Mouse (Mus musculus): ENCODE results near the gene Gpc5. TPM values are rescaled to one million over a fixed set of nuclear protein-coding genes. Genes with fewer than 3 reads are reported as not detected.
A peak's percentile ranks its signal among the peaks of the same experiment; 100 is the strongest.

Gene Gpc5
- polyA plus RNA-seq, 2 experiments from 2014 or later = 0.30 TPM; not detected in 1

DNA sequence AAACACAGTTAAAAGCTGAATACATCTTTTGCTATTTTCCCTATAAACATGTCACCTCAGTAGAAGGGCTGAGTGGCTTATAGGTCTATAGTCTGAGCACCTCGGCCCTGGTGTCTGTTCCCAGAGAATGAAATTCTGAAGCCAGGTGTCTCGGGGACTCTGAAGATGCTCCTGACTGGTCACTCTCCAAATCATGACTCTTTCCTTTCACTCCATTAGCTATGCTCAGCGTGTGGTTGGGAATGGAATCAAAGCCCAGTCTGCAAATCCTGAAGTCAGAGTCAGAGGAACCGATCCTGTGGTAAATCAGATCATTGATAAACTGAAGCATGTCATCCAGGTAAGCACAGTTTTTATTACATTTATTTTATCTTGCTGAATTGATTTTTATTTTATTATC, 460.0 kb downstream of the Gpc5 start:
- ATAC-seq = no peak

DNA sequence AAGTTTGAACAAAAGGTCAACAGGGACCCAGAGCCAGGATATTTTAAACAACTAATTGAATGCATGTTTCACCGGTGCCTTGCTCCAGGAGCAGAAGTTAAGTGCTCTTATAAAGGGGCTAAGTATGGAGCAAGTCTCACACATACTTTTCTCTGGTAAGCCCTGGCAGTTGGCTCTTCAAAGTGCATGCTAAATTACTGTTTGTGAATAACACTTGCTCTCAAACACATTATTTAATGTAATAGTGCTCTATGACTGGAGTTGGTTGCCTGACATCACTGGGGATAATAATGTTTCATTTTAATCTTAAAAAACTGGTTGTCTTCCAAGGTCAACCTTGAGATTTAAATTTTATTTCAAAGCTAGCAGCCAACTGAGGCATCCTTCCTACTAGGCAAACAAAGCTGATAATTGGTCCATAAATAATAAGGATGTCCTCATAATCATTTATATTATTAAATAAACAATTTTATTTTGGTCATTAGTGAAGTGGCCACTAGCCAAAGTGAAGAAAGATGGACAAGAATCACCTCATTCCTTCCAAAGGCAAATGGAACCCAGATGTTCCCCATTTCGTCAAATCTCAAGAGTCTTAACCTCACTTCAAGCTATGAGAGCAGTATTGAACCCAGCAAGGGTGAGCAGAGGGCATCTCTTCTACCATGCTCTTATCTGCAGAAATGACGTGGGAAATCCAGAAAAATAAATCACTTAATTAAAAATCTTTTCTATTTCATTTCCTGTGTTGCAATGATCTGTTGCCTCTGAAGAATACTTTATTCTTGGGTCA, 488.6 kb downstream of the Gpc5 start:
- no peak for ATAC-seq

DNA sequence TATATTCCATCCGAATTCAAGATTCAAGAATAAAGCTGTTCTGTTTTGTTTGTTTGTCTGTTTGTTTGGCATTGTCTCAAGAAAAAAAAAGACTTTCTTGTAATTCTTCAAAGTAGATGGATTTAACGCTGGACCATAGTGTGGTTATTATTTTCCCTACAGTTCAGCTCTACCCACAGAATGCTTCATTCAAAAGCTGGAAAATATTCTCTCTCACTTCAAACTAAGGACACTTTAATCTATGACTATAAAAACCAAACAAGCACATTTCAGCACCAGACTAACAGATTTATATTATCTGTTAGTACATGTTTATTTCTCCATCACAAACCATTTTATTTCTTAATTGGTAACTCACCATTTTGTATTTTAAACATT, 489.2 kb downstream of the Gpc5 start:
- no peak for ATAC-seq

DNA sequence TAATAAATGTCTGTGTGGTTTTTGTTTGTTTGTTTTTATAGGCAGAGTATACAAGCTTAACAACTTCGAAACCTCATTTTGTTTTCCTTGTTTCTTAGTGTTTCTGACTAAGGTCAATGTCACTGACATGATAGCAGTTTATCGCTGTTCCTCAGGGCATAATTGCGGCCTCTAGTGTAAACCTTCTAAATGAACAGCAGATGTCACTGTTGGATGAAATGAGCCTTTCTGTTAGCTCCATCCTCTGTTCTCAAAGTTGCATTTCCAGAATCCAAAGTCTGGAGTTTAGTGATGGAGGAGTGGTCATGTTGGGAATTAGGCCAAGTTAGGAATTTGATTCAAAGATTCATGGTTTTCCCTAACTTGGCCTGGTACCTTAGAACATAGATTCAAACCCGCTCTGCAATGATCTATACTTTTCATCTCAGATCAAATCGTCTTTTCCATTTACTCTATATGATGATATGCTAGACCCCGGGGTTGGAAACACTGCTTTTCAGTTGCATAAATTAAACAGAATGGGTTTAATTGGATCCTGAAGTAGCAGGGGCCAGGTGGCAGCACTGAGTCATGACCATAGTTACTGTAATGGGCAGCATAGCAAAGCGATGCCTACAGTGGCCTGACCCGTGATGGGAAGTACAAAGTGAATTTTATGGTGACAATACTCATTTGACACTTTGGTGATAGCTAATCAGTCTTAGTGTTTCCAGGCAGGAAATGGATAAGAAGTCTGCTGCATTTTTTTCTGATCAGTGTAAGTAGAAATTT, 508.4 kb downstream of the Gpc5 start:
- no peak for ATAC-seq

DNA sequence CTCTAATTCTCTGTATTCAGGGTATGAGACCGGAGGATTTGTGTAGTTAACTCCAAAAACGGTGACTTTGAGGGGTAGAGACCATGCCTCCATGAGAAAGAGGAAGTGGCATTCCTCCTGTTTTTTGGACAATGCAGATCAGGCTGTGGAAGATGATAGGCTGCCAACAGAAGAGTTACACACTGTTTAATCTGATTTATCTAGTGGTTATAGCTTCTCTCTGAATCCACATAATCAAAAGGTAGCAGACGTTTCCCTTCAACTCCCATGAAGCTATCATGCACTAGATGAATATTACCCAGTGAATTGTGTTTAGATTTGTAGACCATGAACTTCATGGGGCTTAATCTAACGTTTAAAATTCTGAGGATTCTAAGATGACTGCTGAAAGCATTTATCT, 522.1 kb downstream of the Gpc5 start:
- ATAC-seq = no peak

DNA sequence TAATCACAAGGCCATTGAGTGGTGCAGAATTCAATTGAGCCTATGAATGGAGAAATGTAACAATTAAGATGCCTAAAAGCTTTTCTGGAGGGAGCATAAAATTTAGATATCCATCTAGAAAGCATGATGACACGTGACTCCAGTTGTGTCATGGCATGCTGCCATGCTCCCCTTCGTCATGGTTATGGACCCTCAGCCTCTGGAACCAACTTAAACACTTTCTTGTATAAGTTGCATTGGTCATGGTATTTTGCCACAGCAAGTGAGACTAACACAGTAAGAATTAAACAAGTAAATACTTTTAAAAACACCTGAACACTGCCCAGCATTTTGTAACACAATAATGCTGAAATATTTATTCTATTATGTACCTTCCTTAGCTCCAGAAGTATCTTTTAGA, 524.3 kb downstream of the Gpc5 start:
- ATAC-seq = no peak

DNA sequence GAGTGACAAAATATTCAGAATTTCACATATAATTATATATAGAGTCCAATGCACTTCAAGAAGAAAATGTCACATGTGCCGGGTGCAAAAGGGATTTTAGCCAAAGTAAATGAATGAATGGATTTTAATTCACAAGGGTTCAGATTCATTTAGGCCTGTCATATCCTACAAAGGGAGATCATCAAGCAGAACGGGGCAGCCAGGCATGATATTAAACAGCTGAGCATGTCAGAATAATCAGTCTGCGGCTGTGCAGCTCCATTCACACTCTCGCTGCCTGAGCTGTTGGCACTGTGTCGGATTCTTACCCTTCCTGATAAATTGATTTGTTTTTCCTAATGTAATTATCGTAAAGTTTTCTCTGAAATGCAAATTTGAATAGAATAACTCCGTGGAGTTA, 524.8 kb downstream of the Gpc5 start:
- ATAC-seq = no peak

DNA sequence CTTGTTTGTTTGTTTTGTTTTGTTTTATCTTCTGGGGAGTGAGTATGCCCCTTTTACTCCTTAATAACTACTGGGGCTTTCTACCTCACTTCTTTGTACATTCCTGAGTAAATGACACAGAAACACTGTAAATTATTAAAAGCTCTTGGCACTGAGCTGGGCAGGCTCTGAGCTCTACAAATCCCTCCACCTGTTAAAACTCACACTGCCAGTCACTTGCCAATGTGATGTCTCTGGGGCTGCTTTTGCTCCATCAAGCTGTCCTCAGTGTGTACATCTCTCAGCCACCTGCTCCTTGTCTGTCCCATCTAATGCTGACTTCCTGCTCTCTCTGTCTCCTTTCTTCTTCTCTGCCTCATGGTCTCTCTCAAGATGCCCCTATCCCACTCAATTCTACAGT, 528.5 kb downstream of the Gpc5 start:
- ATAC-seq = no peak

DNA sequence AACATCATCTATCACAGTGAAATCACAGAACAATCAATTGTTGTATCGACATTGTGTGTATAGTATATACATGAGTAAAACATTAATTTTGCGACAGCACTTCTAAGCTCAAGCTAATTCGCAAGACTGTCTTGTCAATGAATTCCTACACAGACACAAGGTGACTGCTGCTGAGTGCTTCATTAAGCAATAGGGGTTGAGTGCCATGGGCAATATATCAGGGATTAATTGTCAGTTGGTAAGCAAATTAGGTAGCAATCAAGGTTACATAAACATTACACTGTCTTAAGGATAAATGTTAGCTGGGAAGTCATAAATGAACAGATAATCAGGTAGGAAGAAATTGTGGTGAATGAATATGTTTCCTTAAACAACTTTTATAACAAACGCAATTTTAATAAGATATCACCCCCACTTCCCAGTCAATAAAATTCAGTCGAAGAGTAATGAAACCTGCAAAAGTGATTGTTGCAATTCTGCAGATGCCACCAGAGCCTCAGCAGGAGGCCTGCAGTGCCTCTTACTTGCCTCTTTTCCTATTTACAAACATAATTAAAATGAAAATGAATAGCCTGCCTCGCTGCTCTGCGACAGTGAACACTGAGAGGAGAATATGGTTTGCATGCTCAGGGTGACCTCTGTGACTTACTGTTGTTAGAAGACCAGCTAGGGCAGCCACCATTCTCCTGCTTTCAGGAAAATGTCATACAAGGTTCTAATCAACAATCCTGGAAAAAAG, 539.3 kb downstream of the Gpc5 start:
- no peak for ATAC-seq

DNA sequence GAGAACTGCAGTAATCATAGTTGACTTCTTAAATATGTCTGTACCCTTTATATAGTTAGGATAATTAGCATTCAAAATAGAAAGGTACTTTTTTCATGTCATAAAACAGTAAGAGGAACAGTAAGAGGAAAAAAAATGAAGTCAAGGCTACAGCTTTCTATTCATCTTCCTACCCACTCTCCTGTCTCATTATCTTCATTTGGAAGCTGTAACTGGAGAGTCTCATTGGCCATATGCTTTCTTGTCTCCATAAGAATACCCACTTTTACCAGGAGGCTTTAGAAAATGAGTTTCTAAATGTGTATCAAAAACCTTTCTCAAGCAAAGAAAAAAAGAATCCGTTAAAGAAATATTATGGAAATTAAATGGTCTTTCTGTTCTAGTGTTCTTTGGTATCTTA, 541.3 kb downstream of the Gpc5 start:
- no peak for ATAC-seq

DNA sequence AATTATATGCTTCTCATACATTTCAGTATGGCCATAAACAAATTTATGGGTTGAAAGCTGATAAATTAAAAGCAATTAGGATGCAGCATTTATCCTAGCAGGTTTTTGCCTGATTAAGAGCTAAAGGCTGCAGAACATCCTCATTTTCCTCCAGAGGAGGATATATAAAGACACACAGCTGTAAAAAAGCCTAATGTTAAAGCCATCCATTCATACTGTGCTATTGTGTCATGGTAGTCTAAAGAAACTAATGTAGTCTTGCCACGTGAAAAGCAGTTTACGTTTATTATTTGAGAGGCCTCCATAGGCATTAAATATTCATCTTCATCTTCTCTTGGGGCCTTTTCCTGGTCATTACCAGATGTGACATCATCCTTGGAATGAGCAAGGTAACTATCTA, 587.9 kb downstream of the Gpc5 start:
- ATAC-seq = no peak

DNA sequence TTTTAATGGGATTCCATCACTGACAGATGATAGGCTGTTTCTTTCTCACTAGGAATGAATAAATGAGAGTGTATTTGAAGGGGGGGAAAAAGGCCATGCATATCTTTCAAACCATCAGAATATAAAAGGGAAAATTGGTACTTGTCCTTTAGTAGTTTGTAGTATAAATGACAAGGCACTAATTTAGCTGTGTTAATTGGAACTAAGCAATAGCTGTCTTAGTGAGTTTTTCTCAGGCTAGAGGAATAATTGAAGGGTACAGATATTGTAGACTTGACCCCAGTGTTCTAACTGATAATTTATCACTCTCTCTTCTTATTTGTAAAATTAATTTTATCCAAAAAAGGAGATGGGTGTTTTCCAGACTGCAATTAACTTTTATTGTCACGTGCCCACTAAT, 654.0 kb downstream of the Gpc5 start:
- no peak for ATAC-seq

DNA sequence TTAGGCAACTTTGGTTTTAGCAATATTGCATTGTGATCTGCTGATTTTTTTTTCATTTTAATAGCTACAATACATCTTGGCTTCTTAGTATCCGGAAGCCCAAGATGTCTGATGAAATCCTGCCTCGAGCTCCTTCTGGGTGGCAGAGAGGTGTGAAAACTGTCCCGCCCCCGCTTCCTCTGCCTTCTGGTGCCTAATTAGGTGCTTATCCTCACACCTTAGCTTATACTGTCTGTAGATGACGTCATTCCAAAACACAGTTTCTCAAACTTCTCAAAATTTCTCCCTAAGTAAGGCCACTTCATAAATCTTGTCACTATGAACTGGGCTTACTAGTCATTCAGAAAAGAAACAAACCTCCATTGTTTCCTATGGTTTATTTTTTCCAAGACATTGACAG, 668.2 kb downstream of the Gpc5 start:
- no peak for ATAC-seq

DNA sequence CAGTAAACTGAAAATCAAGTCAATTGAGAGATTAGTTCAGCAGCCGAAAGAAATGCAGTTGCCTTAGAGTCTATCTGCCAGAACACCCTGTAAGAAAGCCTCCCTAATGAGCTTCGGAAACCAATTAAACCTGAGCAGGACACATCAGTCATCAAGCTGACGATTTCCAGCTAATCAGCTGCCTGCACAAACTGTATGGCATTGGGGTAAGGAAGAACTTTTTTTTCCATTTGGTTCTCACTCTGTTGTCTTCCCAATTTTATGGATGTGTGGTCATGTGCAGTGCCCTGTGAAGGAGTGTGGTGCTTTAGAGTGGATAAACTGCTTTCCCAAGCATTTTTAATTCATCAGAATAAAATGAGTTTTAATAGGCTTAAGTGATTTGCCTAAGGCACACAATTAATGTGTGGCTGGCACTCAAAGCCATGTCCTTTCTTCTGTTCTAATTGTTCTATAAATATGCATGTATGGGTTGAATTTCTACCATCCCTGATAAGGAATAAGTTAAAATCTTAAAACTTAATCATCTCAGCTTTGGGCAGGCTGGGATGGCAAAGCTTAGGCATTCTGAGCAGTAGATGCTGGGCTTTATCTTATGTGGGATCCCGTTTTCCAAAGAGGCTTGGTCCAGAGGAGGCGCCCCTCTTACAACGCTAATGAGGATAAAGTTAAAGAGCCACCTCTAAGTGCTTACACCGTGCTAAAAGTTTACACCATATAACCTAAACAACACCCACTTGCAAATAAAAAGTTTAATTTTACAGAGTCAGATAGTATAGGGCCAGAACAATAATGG, 687.6 kb downstream of the Gpc5 start:
- no peak for ATAC-seq

DNA sequence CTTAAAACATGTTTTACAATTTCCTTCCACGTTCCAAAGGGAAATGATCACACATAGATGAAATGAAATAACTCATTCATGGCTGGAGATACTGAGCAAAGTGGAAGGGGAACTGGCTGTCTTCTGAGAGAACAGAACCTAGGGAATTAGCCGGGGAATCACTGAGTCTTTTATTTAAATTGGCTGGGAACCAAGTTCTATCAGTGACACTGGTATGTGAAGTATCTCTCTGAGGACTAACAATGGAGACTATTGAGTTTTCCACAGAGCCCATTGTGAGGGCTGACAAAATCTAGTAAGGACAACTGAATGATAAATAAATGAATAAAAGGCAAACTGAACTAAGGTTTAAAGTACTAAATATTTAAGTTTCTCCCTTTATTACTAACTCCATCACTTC, 712.7 kb downstream of the Gpc5 start:
- ATAC-seq = no peak

DNA sequence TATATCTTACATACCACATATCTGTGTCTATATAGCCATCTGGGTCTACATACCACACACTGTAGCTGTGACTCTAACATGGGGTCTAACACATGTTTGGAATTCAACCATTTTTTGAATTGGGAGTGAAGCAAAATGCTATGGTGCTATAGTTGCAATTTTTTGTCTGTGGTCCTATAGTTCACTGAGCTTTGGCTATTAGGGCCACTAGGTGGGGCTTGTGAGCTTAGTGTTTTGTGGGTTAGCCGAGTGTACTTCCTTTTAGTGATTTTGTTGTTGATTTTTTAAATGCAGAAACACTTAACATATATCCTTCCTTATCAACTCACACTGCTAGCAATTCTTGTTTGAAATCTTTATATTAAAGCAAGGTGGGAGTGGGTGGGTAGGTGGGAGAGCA, 727.0 kb downstream of the Gpc5 start:
- ATAC-seq = no peak

DNA sequence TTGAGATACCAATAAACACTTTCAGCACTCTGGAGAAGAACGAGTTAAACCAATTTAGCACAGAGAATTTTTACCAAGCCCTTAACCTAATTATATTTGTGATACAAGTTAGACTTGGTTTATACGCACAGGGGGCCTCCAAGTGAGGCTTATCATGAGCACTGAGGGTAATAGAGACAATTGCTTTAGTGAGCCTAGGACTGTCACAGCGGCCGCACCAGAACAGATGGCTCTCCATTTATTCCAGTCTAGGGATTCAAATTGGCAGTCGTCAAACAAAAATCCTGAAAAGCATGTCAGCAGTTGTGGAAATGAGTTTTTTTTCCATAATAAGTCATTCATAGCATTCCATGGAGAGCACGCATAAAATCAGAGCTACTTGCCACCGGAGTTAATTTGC, 729.6 kb downstream of the Gpc5 start:
- no peak for ATAC-seq

DNA sequence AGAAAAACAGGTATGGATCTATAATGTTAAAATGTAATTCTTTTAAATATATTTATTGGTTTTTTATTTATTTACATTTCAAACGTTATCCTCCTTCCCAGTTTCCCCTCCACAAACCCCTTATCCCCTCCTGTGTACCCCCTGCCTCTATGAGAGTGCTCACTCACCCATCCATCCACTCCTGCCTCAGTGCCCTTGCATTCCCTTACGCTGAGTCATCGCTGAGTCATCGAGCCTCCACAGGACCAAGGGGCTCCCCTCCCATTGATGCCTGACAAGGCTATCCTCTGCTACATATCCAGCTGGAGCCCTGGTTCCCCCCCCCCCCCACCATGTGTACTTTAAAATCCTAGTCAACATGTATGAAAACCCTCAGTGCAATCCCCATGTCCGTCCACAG, 738.5 kb downstream of the Gpc5 start:
- no peak for ATAC-seq

DNA sequence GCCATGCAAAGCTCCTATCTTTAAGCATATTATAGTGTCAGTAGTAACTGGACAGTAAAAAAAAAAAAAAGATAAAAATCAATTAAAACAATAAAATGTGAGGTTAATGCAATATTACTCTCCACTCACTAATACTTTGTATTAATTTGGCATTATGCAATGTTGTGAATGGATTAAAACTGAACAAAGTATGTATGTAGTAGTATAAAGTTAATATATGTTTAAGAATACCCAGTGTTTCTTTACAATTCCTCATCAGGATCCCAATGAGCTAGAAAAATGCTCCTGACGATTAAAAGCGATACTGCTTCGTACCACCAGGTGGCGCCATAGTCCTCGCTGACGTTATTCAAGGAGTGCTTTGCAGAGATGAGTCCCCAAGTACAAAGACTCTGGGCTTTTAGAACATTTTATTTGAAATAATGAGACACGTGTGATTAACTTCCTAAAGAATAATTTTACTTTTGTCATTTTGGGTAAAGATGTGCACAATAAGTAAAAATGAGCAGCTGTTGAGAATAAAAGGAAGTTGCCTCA, 739.3 kb downstream of the Gpc5 start:
- peak; percentile 61 for ATAC-seq

DNA sequence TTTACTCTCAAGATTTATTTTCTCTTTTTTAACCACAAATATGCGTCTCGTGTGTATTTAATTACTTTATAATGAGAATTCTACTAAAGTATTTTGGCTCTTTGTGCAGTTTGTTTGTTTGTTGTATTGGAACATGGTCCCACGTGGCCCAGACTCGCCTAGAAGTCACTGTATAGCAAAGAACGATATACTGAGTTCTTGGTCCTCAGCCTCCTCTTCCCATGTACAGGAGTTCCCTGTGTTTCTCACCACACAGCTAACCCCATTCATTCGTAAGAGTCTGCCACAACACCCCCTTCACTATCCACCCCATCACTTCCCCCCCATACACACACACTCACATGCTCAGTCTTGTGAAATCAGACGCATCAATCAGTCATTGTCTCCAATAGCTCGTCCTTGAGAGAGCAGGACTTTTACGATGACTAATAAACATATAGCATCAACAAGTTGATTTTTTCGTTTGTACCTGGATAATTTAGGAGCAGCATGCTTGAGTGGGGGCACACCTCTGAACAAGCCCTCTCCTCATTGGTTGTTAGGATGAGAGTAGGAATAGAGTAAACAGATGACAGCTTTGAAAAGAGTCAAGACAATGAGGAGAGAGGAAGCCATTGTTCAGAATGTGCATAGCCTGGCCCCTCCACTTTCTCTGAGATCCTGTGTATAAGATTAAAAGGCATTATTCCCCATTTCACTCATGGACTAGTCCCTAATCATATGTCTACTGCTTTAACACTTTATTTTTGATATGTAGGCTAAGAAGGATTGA, 740.0 kb downstream of the Gpc5 start:
- ATAC-seq = no peak

DNA sequence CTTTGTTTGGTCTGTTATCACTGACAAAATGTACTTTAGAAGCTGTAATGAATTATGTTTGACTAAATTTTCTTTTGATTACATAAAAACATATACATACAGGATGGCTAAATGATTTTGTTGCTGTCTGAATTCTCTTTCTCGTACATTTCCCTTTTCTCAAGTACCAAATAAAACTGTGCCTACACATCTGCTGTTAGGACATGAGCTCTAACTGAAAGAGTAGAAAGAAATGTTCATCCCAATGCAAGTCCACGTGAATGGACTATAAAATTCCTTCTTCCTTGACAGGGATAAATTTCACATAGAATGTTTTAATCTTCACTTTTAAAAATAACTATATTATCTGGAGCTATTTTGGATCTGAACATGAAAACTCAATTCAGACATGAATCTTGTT, 751.8 kb downstream of the Gpc5 start:
- no peak for ATAC-seq

Measured in CD4-positive, CD25-positive, alpha-beta regulatory T cell, adult 4 months (primary cell).